Mouse (Mus musculus) midbrain, embryonic 11.5 days (tissue): ENCODE results near the gene Itga2b. TPM values are rescaled to one million over a fixed set of nuclear protein-coding genes. Genes with fewer than 3 reads are reported as not detected.
"Not testable (repeated sequence)": the region's sequence is repeated elsewhere in the genome, so short reads cannot be mapped to it uniquely, and the experiment has no call there.

Experiments used
- ATAC-seq: fragments of 200-750 bp; cut with Nextera tagmentation; 2 replicates; pipeline ENCODE4 v1.8.0; 2017; ENCODE audit warnings: moderate TSS enrichment, moderate library complexity; ENCODE audit not compliant: low FRiP score
- DNase-seq: peaks from one replicate; pipeline ENCODE4 v3.0.0; 2015; ENCODE audit warnings: low spot score; ENCODE audit errors: missing footprints
- H3K27ac ChIP-seq: fragments of 300-500 bp; sonication (generic); 2 replicates; pipeline ENCODE4 v1.5.1; 2014; ENCODE audit warnings: low read depth, low read length
- H3K27me3 ChIP-seq: fragments of 300-500 bp; sonication (generic); 2 replicates; pipeline ENCODE4 v1.6.1; 2014; ENCODE audit warnings: mild to moderate bottlenecking, low read length, moderate library complexity, mixed read lengths; ENCODE audit not compliant: control insufficient read depth, insufficient read depth
- H3K36me3 ChIP-seq: fragments of 300-500 bp; sonication (generic); 2 replicates; pipeline ENCODE4 v1.6.1; 2014; ENCODE audit warnings: mild to moderate bottlenecking, low read length, moderate library complexity, mixed read lengths; ENCODE audit not compliant: control insufficient read depth, insufficient read depth
- H3K4me1 ChIP-seq: fragments of 300-500 bp; sonication (generic); 2 replicates; pipeline ENCODE4 v1.6.1; 2014; ENCODE audit warnings: low read length; ENCODE audit not compliant: control insufficient read depth, insufficient read depth
- H3K4me2 ChIP-seq: fragments of 300-500 bp; sonication (generic); 2 replicates; pipeline ENCODE4 v1.6.1; 2014; ENCODE audit warnings: mild to moderate bottlenecking, moderate library complexity
- H3K4me3 ChIP-seq: fragments of 300-500 bp; sonication (generic); 2 replicates; pipeline ENCODE4 v1.5.1; 2014; ENCODE audit warnings: low read depth, low read length
- H3K9ac ChIP-seq: fragments of 300-500 bp; sonication (generic); 2 replicates; pipeline ENCODE4 v1.6.1; 2014; ENCODE audit warnings: low read length
- H3K9me3 ChIP-seq: fragments of 300-500 bp; sonication (generic); 2 replicates; pipeline ENCODE4 v1.6.1; 2016; ENCODE audit warnings: low read length; ENCODE audit not compliant: control insufficient read depth
- WGBS: fragments of 180-500 bp; shearing (Covaris S2); extraction: QIAGEN DNeasy Blood & Tissue Kit; methylation state at CpG from one replicate; pipeline ENCODE4 v1.1.7; 2014; 5-methylcytosine and 5-hydroxymethylcytosine counted together
- polyA plus RNA-seq: library from polyadenylated mRNA; unstranded; fragments of >200 nt; fragmentation: Nextera tagmentation; extraction: Ambion mirVana; gene quantifications from 2 replicates; pipeline ENCODE4 v1.2.1, GENCODE M21; 2014

The Itga2b gene
- polyA plus RNA-seq, 1 experiment from 2014 or later: 5.2 TPM

- no peaks in the 10 kb centered on the region for H3K27me3 ChIP-seq
- no peak overlapping the region for H3K9ac ChIP-seq
- ATAC-seq: no peak
- no peaks in the 10 kb centered on the region for H3K36me3 ChIP-seq
- no peaks in the 10 kb centered on the region for H3K9me3 ChIP-seq
- DNase-seq: peak; percentile 99
- H3K4me2 ChIP-seq: no peak overlapping the region
- WGBS: 9% methylated on average over 11 of the region's 11 CpGs
- no peak overlapping the region; the same call in 1 of the 2 replicates for H3K27ac ChIP-seq
- peaks cover 5% of the 10 kb centered on the region for H3K4me1 ChIP-seq
- no peak overlapping the region for H3K4me3 ChIP-seq
These were observed 58.2 kb downstream of the Itga2b start for GRCm38 (mm10) chr11:102411704-102412103.

DNA sequence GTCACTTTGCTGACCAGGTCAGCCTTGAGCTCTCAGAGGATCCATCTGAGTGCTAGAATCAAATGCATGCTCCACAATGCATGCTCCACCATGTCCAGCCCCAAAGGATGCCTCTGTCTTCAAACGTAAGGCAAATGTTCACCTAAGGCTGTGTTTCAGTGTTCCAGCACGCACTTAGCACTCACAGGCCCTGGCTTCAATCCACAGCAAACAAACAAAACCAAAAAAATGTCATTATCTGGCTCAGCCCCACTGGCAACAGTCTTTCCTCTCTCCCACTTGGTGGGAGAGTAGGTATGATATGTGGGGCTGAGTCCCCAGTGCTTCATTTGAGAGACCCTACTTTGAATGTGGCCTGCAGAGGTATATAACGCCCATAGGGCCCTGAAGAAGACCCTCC is 58.9 kb downstream of the Itga2b start:
- 80% methylated on average over 3 of the region's 3 CpGs for WGBS
- ATAC-seq (no peak), DNase-seq (no peak)
- no peak overlapping the region for H3K27ac ChIP-seq
- H3K4me3 ChIP-seq: no peak overlapping the region
- H3K4me1 ChIP-seq: peaks cover 11% of the 10 kb centered on the region
- no peaks in the 10 kb centered on the region for H3K27me3 ChIP-seq
- no peaks in the 10 kb centered on the region for H3K36me3 ChIP-seq
- H3K9ac ChIP-seq: no peak overlapping the region
- no peaks in the 10 kb centered on the region for H3K9me3 ChIP-seq
- H3K4me2 ChIP-seq: no peak overlapping the region

GRCm38 (mm10) chr11:102410345-102410744 is 59.6 kb downstream of the Itga2b start:
- H3K9me3 ChIP-seq, H3K4me3 ChIP-seq, H3K36me3 ChIP-seq, H3K27me3 ChIP-seq, H3K9ac ChIP-seq, DNase-seq, H3K4me2 ChIP-seq, H3K27ac ChIP-seq, ATAC-seq: not testable (repeated sequence)
- H3K4me1 ChIP-seq: peaks cover 13% of the 10 kb centered on the region
- 85% methylated on average over 3 of the region's 3 CpGs for WGBS

DNA sequence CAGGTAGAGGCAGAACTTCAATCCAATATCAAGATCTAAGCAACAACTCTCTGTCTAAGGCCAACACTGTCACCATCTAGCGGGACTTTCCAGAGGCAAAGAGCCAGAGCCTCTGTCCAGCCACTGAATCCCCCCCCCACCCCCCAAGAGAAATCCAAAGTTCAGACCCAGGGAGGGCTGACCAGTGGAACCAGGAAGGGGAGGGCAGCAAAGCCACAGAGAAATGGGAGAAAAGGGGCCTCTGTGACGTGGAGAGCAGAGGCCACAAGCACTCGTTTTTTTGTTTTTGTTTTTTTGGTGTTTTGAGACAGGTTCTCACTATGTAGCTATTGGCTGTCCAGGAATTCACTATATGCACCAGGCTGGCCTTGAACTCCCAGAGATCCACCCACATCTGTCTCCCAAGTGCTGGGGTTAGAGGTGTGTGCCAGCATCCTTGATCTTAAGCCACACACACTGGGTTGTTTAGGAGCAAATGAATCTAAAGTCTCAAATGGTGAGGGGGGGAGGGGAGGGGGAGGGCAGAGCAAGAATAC is 60.1 kb downstream of the Itga2b start:
- WGBS: 87% methylated on average over 3 of the region's 3 CpGs
- Histone ChIP-seq H3K9ac (no peak overlapping the region), H3K4me3 (no peak overlapping the region)

GRCm38 (mm10) chr11:102408888-102409794 is 60.8 kb downstream of the Itga2b start:
- DNase-seq (no peak), ATAC-seq (no peak)
- Histone ChIP-seq H3K27me3 (no peaks in the 10 kb centered on the region), H3K9me3 (no peaks in the 10 kb centered on the region), H3K36me3 (0 out of 2 replicates have a peak, but pooled peaks cover 5% of the 10 kb centered on the region), H3K4me2 (peak overlapping the region; percentile 88), H3K4me3 (peak overlapping the region; percentile 81), H3K4me1 (peaks cover 13% of the 10 kb centered on the region), H3K27ac (no peak overlapping the region), H3K9ac (peak overlapping the region; percentile 20; the same call in 1 of the 2 replicates)
- WGBS: 49% methylated on average over 15 of the region's 15 CpGs

More for the DNA sequence above, 60.1 kb downstream of the Itga2b start:
- peaks cover 13% of the 10 kb centered on the region for H3K4me1 ChIP-seq
- no peaks in the 10 kb centered on the region for H3K27me3 ChIP-seq
- ATAC-seq (no peak), DNase-seq (no peak)
- H3K9me3 ChIP-seq: no peaks in the 10 kb centered on the region
- no peaks in the 10 kb centered on the region for H3K36me3 ChIP-seq
- H3K4me2 ChIP-seq: no peak overlapping the region
- H3K27ac ChIP-seq: no peak overlapping the region

GRCm38 (mm10) chr11:102408344-102408876 is 61.5 kb downstream of the Itga2b start:
- Histone ChIP-seq H3K9me3 (no peaks in the 10 kb centered on the region), H3K27me3 (no peaks in the 10 kb centered on the region), H3K9ac (peak overlapping the region; percentile 89; the same call in 1 of the 2 replicates), H3K27ac (peak overlapping the region; percentile 65), H3K36me3 (0 out of 2 replicates have a peak, but pooled peaks cover 5% of the 10 kb centered on the region), H3K4me2 (peak overlapping the region; percentile 88), H3K4me3 (peak overlapping the region; percentile 81), H3K4me1 (peaks cover 13% of the 10 kb centered on the region)
- WGBS: under 1% methylated on average over 32 of the region's 32 CpGs
- ATAC-seq (peak; percentile 92), DNase-seq (peak; percentile 99)

DNA sequence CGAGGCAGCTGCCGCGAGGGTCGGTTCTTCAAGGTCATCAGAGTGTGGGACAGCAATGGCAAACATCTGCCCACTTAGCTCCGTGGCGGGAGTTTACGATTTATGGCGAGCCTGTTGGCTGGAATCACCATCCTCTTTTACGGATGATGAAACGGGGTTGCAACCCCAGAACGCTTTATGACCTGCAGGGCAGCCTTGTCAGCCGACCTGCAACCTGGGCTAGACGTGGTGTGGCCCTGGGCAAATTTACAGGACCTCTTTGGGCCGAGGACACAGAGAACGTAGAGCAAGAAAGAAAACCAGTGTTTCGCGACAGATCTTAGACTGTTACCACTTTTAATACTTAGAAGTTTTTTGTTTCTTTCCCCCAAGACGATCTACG is 62.1 kb downstream of the Itga2b start, which contains the start of gene Slc25a39:
Gene Slc25a39, minus strand, starts transcription at position 113 of the 382 bp plus-strand sequence.
- DNase-seq (no peak), ATAC-seq (no peak)
- H3K9me3 ChIP-seq: no peaks in the 10 kb centered on the region
- peak within 1 kb of the TSS; percentile 88 for H3K4me2 ChIP-seq
- peak within 1 kb of the TSS; percentile 65 for H3K27ac ChIP-seq
- WGBS: 1% methylated on average over 19 of the region's 19 CpGs
- H3K36me3 ChIP-seq: peaks cover 9% of the 10 kb centered on the region; the same call in 1 of the 2 replicates
- H3K4me1 ChIP-seq: peaks cover 13% of the 10 kb centered on the region
- no peaks in the 10 kb centered on the region for H3K27me3 ChIP-seq
- H3K4me3 ChIP-seq: peak within 1 kb of the TSS; percentile 81
- peak within 1 kb of the TSS; percentile 89 for H3K9ac ChIP-seq

DNA sequence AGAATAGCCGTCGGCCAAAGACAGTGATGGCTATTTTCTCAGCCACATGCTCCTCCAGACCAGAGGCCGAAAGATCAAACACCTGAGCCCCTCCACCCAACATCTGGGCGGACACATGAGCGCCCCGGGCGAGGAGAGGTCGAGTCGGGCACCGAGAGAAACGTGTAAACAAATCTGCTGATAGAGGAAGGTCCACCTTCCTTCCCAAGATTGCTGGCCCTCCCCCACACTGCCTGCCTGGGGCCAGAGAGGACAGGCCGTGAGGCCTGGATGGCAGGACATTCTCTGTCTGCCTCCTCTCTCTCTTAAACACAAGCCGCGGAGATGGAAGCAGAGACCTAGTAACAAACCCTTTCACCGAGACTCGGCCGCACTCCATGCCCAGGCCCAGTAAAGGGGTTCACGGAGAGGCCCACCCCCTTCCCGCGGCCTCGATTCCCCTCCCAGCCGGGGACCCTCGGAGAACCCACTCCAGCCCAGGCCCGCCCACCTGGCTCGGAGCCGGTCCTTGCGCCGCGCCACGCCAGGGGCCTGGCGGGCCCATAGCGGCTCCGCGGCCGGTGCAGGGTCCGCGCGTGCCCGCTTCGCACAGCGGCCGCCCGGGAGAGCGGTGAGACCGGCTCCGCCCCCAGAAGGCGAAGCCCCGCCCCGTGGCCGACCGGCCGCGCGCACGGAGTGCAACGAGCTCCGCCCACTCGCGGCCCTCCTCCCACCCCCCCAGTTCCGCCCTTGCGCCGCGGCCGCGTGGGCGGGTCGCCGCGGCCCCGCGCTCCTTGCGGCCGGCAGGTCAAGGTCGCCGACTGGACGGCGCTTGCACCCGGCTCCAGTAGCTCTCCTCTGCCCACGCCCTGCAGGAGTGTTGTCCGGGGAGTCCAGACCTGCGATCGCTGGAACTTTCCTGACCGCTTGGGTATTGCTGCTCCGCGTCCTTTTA is 62.8 kb downstream of the Itga2b start:
- WGBS: under 1% methylated on average over 80 of the region's 85 CpGs
- Histone ChIP-seq H3K9ac (peak overlapping the region; percentile 89), H3K27me3 (no peaks in the 10 kb centered on the region), H3K36me3 (peaks cover 9% of the 10 kb centered on the region; the same call in 1 of the 2 replicates), H3K4me3 (peak overlapping the region; percentile 81), H3K4me1 (peaks cover 13% of the 10 kb centered on the region), H3K9me3 (no peaks in the 10 kb centered on the region), H3K4me2 (peak overlapping the region; percentile 88), H3K27ac (peak overlapping the region; percentile 65)
- ATAC-seq (peak; percentile 73), DNase-seq (peak; percentile 99)
